Mouse (Mus musculus): ENCODE data around the gene Vangl1. TPM values are rescaled to one million over a fixed set of nuclear protein-coding genes. Genes with fewer than 3 reads are reported as not detected.
A peak's percentile ranks its signal among the peaks of the same experiment; 100 is the strongest.
"Not testable (repeated sequence)": the region's sequence is repeated elsewhere in the genome, so short reads cannot be mapped to it uniquely, and the experiment has no call there.

The Vangl1 gene
- polyA plus RNA-seq, 1 experiment from 2014 or later: 19.1 TPM

DNA sequence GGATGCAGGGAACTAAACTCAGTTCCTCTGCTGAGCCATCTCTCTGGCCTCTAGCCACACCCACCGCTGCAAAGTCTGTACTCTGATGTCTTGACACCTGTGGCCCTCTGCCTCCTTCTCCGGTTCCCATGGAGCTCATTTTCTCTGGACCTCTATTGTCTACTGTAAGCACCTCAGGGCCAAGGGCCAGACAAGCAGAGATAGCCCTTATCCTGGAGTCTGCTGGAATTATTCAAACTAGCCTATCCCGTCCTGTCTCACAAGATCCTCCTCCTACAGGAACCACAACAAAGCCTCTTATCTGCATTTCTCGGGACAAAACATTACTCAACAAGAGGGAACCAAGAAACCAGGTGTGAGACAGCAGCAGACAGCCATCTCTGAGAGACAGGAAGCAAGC lies 9.8 kb upstream of the Vangl1 start:
- H3K4me1 ChIP-seq: no peaks in the 10 kb centered on the region
- H3K36me3 ChIP-seq: no peaks in the 10 kb centered on the region
- H3K9me3 ChIP-seq: no peaks in the 10 kb centered on the region
- 68% methylated on average over 4 of the region's 4 CpGs for WGBS
- ATAC-seq (ENCODE audit: insufficient number of reproducible peaks, insufficient read depth, low FRiP score, low TSS enrichment): no peak
- no peak overlapping the region for H3K27ac ChIP-seq
- no peak overlapping the region for H3K4me2 ChIP-seq (replicated peaks)
- H3K9ac ChIP-seq: no peak overlapping the region
- no peaks in the 10 kb centered on the region for H3K27me3 ChIP-seq
- no peak overlapping the region for H3K4me3 ChIP-seq

GRCm38 (mm10) chr3:102212896-102213295 lies 8.4 kb upstream of the Vangl1 start:
- H3K4me2 ChIP-seq (replicated peaks): no peak overlapping the region
- H3K9me3 ChIP-seq: no peaks in the 10 kb centered on the region
- no peaks in the 10 kb centered on the region for H3K4me1 ChIP-seq
- no peak overlapping the region for H3K27ac ChIP-seq
- no peak for ATAC-seq (ENCODE audit: insufficient number of reproducible peaks, insufficient read depth, low FRiP score, low TSS enrichment)
- no peaks in the 10 kb centered on the region for H3K36me3 ChIP-seq
- no peaks in the 10 kb centered on the region for H3K27me3 ChIP-seq
- no peak overlapping the region for H3K4me3 ChIP-seq
- WGBS: 67% methylated on average over 6 of the region's 6 CpGs
- H3K9ac ChIP-seq: no peak overlapping the region

DNA sequence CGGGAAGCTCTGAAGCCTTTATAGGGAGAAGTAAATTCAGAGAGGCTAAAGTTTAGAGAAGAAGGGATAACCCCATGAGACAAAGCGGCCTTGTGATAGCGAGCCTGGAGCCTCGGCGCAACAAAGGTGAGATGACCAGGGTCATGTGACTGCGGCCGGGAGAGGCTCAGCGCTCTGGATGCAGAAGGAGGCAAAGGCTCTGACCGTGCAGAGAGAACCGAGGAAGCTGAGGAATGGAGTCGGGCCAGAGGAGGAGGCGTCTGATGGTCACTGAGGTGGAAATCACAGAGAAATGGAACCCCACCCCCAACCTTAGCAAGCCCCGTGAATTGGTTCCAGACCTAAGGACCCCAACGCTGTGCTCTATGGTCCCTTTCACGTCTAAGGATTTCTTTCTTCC lies 7.8 kb upstream of the Vangl1 start:
- Histone ChIP-seq H3K36me3 (no peaks in the 10 kb centered on the region), H3K27ac (no peak overlapping the region), H3K27me3 (no peaks in the 10 kb centered on the region), H3K4me1 (no peaks in the 10 kb centered on the region), H3K9ac (no peak overlapping the region), H3K4me3 (no peak overlapping the region), H3K9me3 (no peaks in the 10 kb centered on the region), H3K4me2 (replicated peaks) (no peak overlapping the region)
- 81% methylated on average over 15 of the region's 15 CpGs for WGBS
- no peak for ATAC-seq (ENCODE audit: insufficient number of reproducible peaks, insufficient read depth, low FRiP score, low TSS enrichment)

DNA sequence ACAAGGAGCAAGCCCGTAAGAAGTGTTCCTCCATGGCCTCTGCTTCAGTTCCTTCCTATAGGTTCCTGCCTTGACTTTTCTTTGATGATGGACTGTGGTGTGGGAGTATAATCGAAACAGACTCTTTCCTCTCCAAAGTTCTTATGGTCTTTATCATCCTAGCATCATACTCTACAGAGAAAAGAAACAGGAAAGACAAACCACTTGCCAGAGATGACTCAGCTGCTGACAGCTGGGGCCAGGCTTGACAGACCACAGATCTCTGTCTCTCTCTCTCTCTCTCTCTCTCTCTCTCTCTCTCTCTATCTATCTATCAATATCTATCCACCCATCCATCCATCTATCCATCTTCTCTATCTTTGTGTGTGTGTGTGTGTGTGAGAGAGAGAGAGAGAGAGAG lies 6.8 kb upstream of the Vangl1 start:
- Histone ChIP-seq H3K27me3 (0 out of 2 replicates have a peak, but pooled peaks cover 5% of the 10 kb centered on the region), H3K4me2 (replicated peaks) (no peak overlapping the region), H3K4me1 (no peaks in the 10 kb centered on the region), H3K4me3 (no peak overlapping the region), H3K36me3 (no peaks in the 10 kb centered on the region), H3K9ac (no peak overlapping the region), H3K9me3 (no peaks in the 10 kb centered on the region), H3K27ac (no peak overlapping the region)
- whole genome bisulfite sequencing: 95% methylated on average over 2 of the region's 2 CpGs
- ATAC-seq (ENCODE audit: insufficient number of reproducible peaks, insufficient read depth, low FRiP score, low TSS enrichment): no peak

GRCm38 (mm10) chr3:102210775-102211174 lies 6.3 kb upstream of the Vangl1 start:
- Histone ChIP-seq H3K27ac (no peak overlapping the region), H3K27me3 (0 out of 2 replicates have a peak, but pooled peaks cover 9% of the 10 kb centered on the region), H3K9ac (no peak overlapping the region), H3K36me3 (no peaks in the 10 kb centered on the region), H3K4me2 (replicated peaks) (no peak overlapping the region), H3K9me3 (no peaks in the 10 kb centered on the region), H3K4me3 (no peak overlapping the region), H3K4me1 (peaks cover under 1% of the 10 kb centered on the region; the same call in 1 of the 2 replicates)
- 69% methylated on average over 3 of the region's 3 CpGs for WGBS
- no peak for ATAC-seq (ENCODE audit: insufficient number of reproducible peaks, insufficient read depth, low FRiP score, low TSS enrichment)

DNA sequence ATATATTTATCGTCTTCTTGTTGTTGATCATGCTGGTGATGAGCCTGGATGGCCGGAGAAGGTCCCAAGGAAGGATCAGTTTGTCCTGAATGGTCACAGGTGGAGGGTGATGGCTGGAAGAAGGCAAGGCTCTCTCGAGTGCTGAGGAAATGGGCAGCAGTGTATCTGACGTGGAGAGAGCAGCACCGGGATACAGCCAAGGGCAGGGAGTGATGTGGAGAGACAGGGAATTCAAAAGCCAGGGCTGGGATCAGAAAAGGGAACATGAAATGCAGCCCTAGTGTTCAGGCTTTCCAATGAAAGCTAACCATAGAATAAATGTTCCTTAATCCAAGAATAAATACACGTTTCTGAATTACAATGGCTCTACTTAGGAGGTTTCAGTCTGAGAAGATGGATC lies 4.4 kb upstream of the Vangl1 start:
- Histone ChIP-seq H3K36me3 (no peaks in the 10 kb centered on the region), H3K4me2 (replicated peaks) (no peak overlapping the region), H3K9ac (no peak overlapping the region), H3K9me3 (no peaks in the 10 kb centered on the region), H3K4me1 (peaks cover 11% of the 10 kb centered on the region), H3K4me3 (no peak overlapping the region), H3K27ac (no peak overlapping the region), H3K27me3 (0 out of 2 replicates have a peak, but pooled peaks cover 11% of the 10 kb centered on the region)
- ATAC-seq (ENCODE audit: insufficient number of reproducible peaks, insufficient read depth, low FRiP score, low TSS enrichment): no peak
- 76% methylated on average over 6 of the region's 6 CpGs for WGBS

GRCm38 (mm10) chr3:102205458-102205830 lies 951 bp upstream of the Vangl1 start:
- Histone ChIP-seq H3K27ac (no peak overlapping the region), H3K4me2 (replicated peaks) (peak overlapping the region; percentile 85), H3K9me3 (no peaks in the 10 kb centered on the region), H3K4me3 (no peak overlapping the region), H3K36me3 (no peaks in the 10 kb centered on the region), H3K9ac (no peak overlapping the region), H3K27me3 (0 out of 2 replicates have a peak, but pooled peaks cover 22% of the 10 kb centered on the region), H3K4me1 (peaks cover 23% of the 10 kb centered on the region)
- no peak for ATAC-seq (ENCODE audit: insufficient number of reproducible peaks, insufficient read depth, low FRiP score, low TSS enrichment)
- 5% methylated on average over 7 of the region's 7 CpGs for WGBS

DNA sequence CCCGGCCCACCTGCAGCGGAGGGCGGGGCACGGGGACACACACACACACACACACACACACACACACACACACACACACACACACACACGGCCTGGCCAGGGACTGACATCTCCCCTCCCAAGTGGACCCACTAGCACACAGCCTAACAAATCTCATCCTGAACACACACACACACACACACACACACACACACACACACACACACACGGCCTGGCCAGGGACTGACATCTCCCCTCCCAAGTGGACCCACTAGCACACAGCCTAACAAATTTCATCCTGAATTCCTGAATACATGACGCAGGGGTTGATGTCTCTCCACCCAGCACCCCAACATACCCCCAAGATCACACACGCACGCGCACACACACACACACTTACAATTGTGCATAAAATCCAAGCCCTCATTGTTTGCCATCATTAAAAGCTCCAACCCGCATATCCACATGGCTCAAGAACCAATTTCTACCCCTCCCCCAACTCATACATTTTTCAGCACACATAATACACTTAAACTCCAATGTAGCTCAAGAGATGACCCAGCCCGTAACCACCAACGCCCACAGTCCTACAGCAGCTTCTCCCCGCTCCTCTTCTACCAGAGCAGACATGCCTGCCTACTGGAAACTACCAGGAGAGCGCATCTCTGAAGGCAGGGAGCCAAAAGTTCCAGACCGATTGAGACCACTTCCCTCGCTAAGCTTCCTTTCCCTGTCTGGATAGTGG lies 403 bp upstream of the Vangl1 start:
- Histone ChIP-seq H3K27me3 (0 out of 2 replicates have a peak, but pooled peaks cover 22% of the 10 kb centered on the region), H3K4me1 (peaks cover 23% of the 10 kb centered on the region), H3K9ac (peak overlapping the region; percentile 82), H3K4me3 (peak overlapping the region; percentile 71), H3K27ac (peak overlapping the region; percentile 81; the same call in 1 of the 2 replicates), H3K4me2 (replicated peaks) (peak overlapping the region; percentile 85)
- ATAC-seq (ENCODE audit: insufficient number of reproducible peaks, insufficient read depth, low FRiP score, low TSS enrichment): 0 out of 2 replicates have a peak, but pooled peaks have one; percentile 11
- H3K9me3 ChIP-seq, H3K36me3 ChIP-seq: not testable (repeated sequence)
- WGBS: 13% methylated on average over 12 of the region's 17 CpGs

GRCm38 (mm10) chr3:102203131-102203530 lies 1.4 kb downstream of the Vangl1 start:
- Histone ChIP-seq H3K4me3 (peak overlapping the region; percentile 71), H3K27ac (no peak overlapping the region), H3K9ac (peak overlapping the region; percentile 82), H3K27me3 (0 out of 2 replicates have a peak, but pooled peaks cover 22% of the 10 kb centered on the region), H3K36me3 (no peaks in the 10 kb centered on the region), H3K9me3 (no peaks in the 10 kb centered on the region), H3K4me1 (peaks cover 31% of the 10 kb centered on the region), H3K4me2 (replicated peaks) (peak overlapping the region; percentile 85)
- no peak for ATAC-seq (ENCODE audit: insufficient number of reproducible peaks, insufficient read depth, low FRiP score, low TSS enrichment)
- 8% methylated on average over 7 of the region's 7 CpGs for WGBS

DNA sequence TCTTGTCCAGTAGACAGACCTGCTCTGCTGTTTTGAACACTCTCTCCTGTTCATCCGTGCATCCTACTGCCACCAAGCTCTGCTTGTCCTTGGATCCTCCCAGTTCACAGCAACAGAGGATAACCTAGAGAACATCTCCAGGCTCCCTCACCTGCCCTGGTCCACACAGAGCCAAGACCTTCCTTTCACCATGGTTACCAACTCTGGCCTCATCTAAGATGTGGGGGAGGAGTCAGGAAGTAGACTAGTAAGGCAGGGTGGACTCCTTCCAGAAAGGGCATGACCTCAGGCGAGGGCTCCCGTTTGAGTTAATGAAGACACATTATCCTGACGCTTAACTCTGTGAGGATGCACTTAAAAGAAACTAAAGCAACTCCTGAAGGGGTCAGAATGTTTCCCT lies 4.5 kb downstream of the Vangl1 start:
- 30% methylated on average over 4 of the region's 4 CpGs for WGBS
- Histone ChIP-seq H3K4me2 (replicated peaks) (no peak overlapping the region), H3K4me1 (peaks cover 43% of the 10 kb centered on the region), H3K27ac (no peak overlapping the region), H3K36me3 (no peaks in the 10 kb centered on the region), H3K27me3 (0 out of 2 replicates have a peak, but pooled peaks cover 10% of the 10 kb centered on the region), H3K4me3 (no peak overlapping the region), H3K9ac (no peak overlapping the region), H3K9me3 (no peaks in the 10 kb centered on the region)
- no peak for ATAC-seq (ENCODE audit: insufficient number of reproducible peaks, insufficient read depth, low FRiP score, low TSS enrichment)

GRCm38 (mm10) chr3:102199226-102199625 lies 5.3 kb downstream of the Vangl1 start:
- H3K9ac ChIP-seq: no peak overlapping the region
- H3K36me3 ChIP-seq: no peaks in the 10 kb centered on the region
- no peak overlapping the region for H3K27ac ChIP-seq
- peaks cover 47% of the 10 kb centered on the region for H3K4me1 ChIP-seq
- H3K4me3 ChIP-seq: no peak overlapping the region
- H3K9me3 ChIP-seq: no peaks in the 10 kb centered on the region
- H3K4me2 ChIP-seq (replicated peaks): no peak overlapping the region
- 70% methylated on average over 4 of the region's 4 CpGs for WGBS
- ATAC-seq (ENCODE audit: insufficient number of reproducible peaks, insufficient read depth, low FRiP score, low TSS enrichment): no peak
- 0 out of 2 replicates have a peak, but pooled peaks cover 10% of the 10 kb centered on the region for H3K27me3 ChIP-seq

DNA sequence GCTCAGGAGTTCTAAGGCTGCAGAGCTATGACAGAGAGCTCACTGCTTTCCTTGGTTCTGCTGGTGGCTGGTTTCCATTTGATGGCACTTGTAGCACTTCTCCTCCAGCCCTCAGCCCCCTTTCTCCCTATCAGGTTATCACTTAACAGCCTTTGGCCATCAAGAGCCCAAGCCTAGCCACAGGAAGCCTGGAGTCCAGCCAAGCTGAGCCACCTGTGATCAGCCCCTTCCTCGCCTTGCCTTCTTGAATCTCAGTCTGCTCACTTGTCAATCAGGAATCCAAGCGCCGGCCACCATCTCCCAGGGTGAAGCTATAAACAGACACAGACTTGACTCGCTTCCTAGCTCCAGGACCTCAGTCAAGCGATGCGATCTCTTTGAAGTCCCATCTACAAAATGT lies 6.0 kb downstream of the Vangl1 start:
- 0 out of 2 replicates have a peak, but pooled peaks cover 10% of the 10 kb centered on the region for H3K27me3 ChIP-seq
- H3K9ac ChIP-seq: no peak overlapping the region
- ATAC-seq (ENCODE audit: insufficient number of reproducible peaks, insufficient read depth, low FRiP score, low TSS enrichment): no peak
- H3K4me1 ChIP-seq: peaks cover 54% of the 10 kb centered on the region
- H3K4me2 ChIP-seq (replicated peaks): no peak overlapping the region
- no peaks in the 10 kb centered on the region for H3K9me3 ChIP-seq
- H3K4me3 ChIP-seq: no peak overlapping the region
- WGBS: 69% methylated on average over 6 of the region's 6 CpGs
- no peak overlapping the region for H3K27ac ChIP-seq
- H3K36me3 ChIP-seq: no peaks in the 10 kb centered on the region

All from embryonic facial prominence, embryonic 12.5 days (tissue).